Mouse (Mus musculus): ENCODE results near the gene Krtdap.
A peak's percentile ranks its signal among the peaks of the same experiment; 100 is the strongest.
"Not testable (repeated sequence)": the region's sequence is repeated elsewhere in the genome, so short reads cannot be mapped to it uniquely, and the experiment has no call there.

The Krtdap gene

GRCm38 (mm10) chr7:30790141-30790540, 2.4 kb downstream of the Krtdap start:
- DNase-seq, result no peak

GRCm38 (mm10) chr7:30791921-30792320, 4.2 kb downstream of the Krtdap start:
- no peak for DNase-seq

GRCm38 (mm10) chr7:30794921-30795320, 7.2 kb downstream of the Krtdap start:
- no peak for DNase-seq

- DNase-seq, result no peak
These were observed 9.1 kb downstream of the Krtdap start for GRCm38 (mm10) chr7:30796790-30797189.

- no peak for DNase-seq
These were observed 13.0 kb downstream of the Krtdap start for GRCm38 (mm10) chr7:30800653-30801052.

- DNase-seq, result no peak
These were observed 15.6 kb downstream of the Krtdap start for GRCm38 (mm10) chr7:30803256-30803655.

- peak; percentile 24 to 64 for DNase-seq
These were observed 16.5 kb downstream of the Krtdap start for GRCm38 (mm10) chr7:30804026-30804715.

- DNase-seq, result peak in 1 of 2 experiments; percentile 67
These were observed 18.2 kb downstream of the Krtdap start for GRCm38 (mm10) chr7:30805924-30806323.

- DNase-seq, result no peak
These were observed 22.6 kb downstream of the Krtdap start for GRCm38 (mm10) chr7:30810319-30810718.

GRCm38 (mm10) chr7:30811757-30812290, 24.1 kb downstream of the Krtdap start:
- peak in 1 of 2 experiments; percentile 34 for DNase-seq

GRCm38 (mm10) chr7:30812291-30812807, 24.7 kb downstream of the Krtdap start:
- DNase-seq, result peak in 1 of 2 experiments; percentile 23

GRCm38 (mm10) chr7:30820131-30820530, 32.4 kb downstream of the Krtdap start:
- DNase-seq, result no peak

- no peak for DNase-seq
These were observed 33.3 kb downstream of the Krtdap start for GRCm38 (mm10) chr7:30820854-30821445.

GRCm38 (mm10) chr7:30821532-30821931, 33.8 kb downstream of the Krtdap start:
- DNase-seq, result no peak

- no peak for DNase-seq
These were observed 36.0 kb downstream of the Krtdap start, which contains the start of gene Ffar2 for GRCm38 (mm10) chr7:30823675-30824074. Gene Ffar2, minus strand, starts transcription at chr7:30823775.

GRCm38 (mm10) chr7:30824306-30824705, 36.6 kb downstream of the Krtdap start:
- DNase-seq, result no peak

GRCm38 (mm10) chr7:30826660-30827059, 39.0 kb downstream of the Krtdap start:
- DNase-seq, result no peak

GRCm38 (mm10) chr7:30828871-30829270, 41.2 kb downstream of the Krtdap start:
- DNase-seq, result not testable (repeated sequence)

GRCm38 (mm10) chr7:30829428-30829827, 41.7 kb downstream of the Krtdap start:
- DNase-seq, result no peak

GRCm38 (mm10) chr7:30832261-30832660, 44.6 kb downstream of the Krtdap start:
- no peak for DNase-seq

- not testable (repeated sequence) for DNase-seq
These were observed 45.0 kb downstream of the Krtdap start for GRCm38 (mm10) chr7:30832684-30833083.

- no peak for DNase-seq
These were observed 49.6 kb downstream of the Krtdap start for GRCm38 (mm10) chr7:30837277-30837676.

- DNase-seq, result no peak
These were observed 52.6 kb downstream of the Krtdap start for GRCm38 (mm10) chr7:30840306-30840705.

Measured in lung, postnatal 4 days (tissue).